Mouse (Mus musculus) embryonic facial prominence, embryonic 11.5 days (tissue): Measurements from ENCODE around the gene Zfp367. TPM values are rescaled to one million over a fixed set of nuclear protein-coding genes. Genes with fewer than 3 reads are reported as not detected.

Experiments
- ATAC-seq: fragments of 200-750 bp; cut with Nextera tagmentation; replicated peaks from 2 replicates; pipeline ENCODE4 v1.8.0; 2017; ENCODE audit warnings: low read depth; ENCODE audit not compliant: insufficient number of reproducible peaks, low FRiP score, low TSS enrichment
- DNase-seq: peaks from one replicate; pipeline ENCODE4 v3.0.0-alpha.2; 2015; ENCODE audit warnings: low spot score
- H3K27ac ChIP-seq: fragments of 300-500 bp; sonication (generic); replicated peaks from 2 replicates; pipeline ENCODE4 v1.5.1; 2014; ENCODE audit warnings: mild to moderate bottlenecking, low read depth, low read length, control low read depth
- H3K27me3 ChIP-seq: fragments of 300-500 bp; sonication (generic); 2 replicates; pipeline ENCODE4 v1.6.1; 2014; ENCODE audit warnings: mild to moderate bottlenecking, low read length, moderate library complexity, mixed read lengths; ENCODE audit not compliant: control insufficient read depth, insufficient read depth
- H3K36me3 ChIP-seq: fragments of 300-500 bp; sonication (generic); replicated peaks from 2 replicates; pipeline ENCODE4 v1.6.1; 2014; ENCODE audit warnings: low read depth, mild to moderate bottlenecking, low read length, moderate library complexity, mixed read lengths; ENCODE audit not compliant: control insufficient read depth, insufficient read depth
- H3K4me1 ChIP-seq: fragments of 300-500 bp; sonication (generic); 2 replicates; pipeline ENCODE4 v1.6.1; 2014; ENCODE audit warnings: low read length, mixed read lengths; ENCODE audit not compliant: control insufficient read depth, insufficient read depth
- H3K4me2 ChIP-seq: fragments of 300-500 bp; sonication (generic); 2 replicates; pipeline ENCODE4 v1.6.1; 2014; ENCODE audit warnings: low read depth, mild to moderate bottlenecking, control low read depth, low read length, moderate library complexity
- H3K4me3 ChIP-seq: fragments of 300-500 bp; sonication (generic); 2 replicates; pipeline ENCODE4 v1.5.1; 2014; ENCODE audit warnings: low read depth, low read length, control low read depth
- H3K9ac ChIP-seq: fragments of 300-500 bp; sonication (generic); replicated peaks from 2 replicates; pipeline ENCODE4 v1.6.1; 2014; ENCODE audit warnings: mild to moderate bottlenecking, control low read depth, low read length
- H3K9me3 ChIP-seq: fragments of 300-500 bp; sonication (generic); replicated peaks from 2 replicates; pipeline ENCODE4 v1.6.1; 2016; ENCODE audit warnings: mild to moderate bottlenecking, low read length, inconsistent platforms, mixed read lengths; ENCODE audit not compliant: control insufficient read depth
- WGBS: fragments of 180-500 bp; shearing (Covaris S2); extraction: QIAGEN DNeasy Blood & Tissue Kit; methylation state at CpG from one replicate; pipeline ENCODE4 v1.1.7; 2014; 5-methylcytosine and 5-hydroxymethylcytosine counted together
- polyA plus RNA-seq: library from polyadenylated mRNA; unstranded; fragments of >200 nt; fragmentation: Nextera tagmentation; extraction: Ambion mirVana; gene quantifications from 2 replicates; pipeline ENCODE4 v1.2.1, GENCODE M21; 2014

The Zfp367 gene
- polyA plus RNA-seq, 1 experiment from 2014 or later, result 18.7 TPM

GRCm38 (mm10) chr13:64163147-64163715 is 10.2 kb upstream of the Zfp367 start:
- 26% methylated on average over 13 of the region's 13 CpGs for WGBS
- H3K27me3 ChIP-seq, result no peaks in the 10 kb centered on the region
- no peaks in the 10 kb centered on the region for H3K4me1 ChIP-seq
- ATAC-seq (no peak), DNase-seq (no peak)
- H3K9ac ChIP-seq, result peak overlapping the region; percentile 87
- H3K4me2 ChIP-seq, result peak overlapping the region; percentile 98
- H3K27ac ChIP-seq, result no peak overlapping the region
- no peaks in the 10 kb centered on the region; the same call in 1 of the 2 replicates for H3K9me3 ChIP-seq
- no peaks in the 10 kb centered on the region for H3K36me3 ChIP-seq
- H3K4me3 ChIP-seq, result peak overlapping the region; percentile 78

- Histone ChIP-seq H3K27ac (no peak overlapping the region), H3K36me3 (no peaks in the 10 kb centered on the region), H3K4me2 (peak overlapping the region; percentile 98), H3K9ac (peak overlapping the region; percentile 87), H3K27me3 (no peaks in the 10 kb centered on the region), H3K4me3 (peak overlapping the region; percentile 78), H3K9me3 (no peaks in the 10 kb centered on the region), H3K4me1 (no peaks in the 10 kb centered on the region)
- DNase-seq (peak; percentile 34), ATAC-seq (no peak)
- WGBS, result 1% methylated on average over 14 of the region's 14 CpGs
Observed at GRCm38 (mm10) chr13:64162626-64163025, 9.6 kb upstream of the Zfp367 start.

GRCm38 (mm10) chr13:64161916-64162611 is 9.1 kb upstream of the Zfp367 start:
- no peak for DNase-seq
- Histone ChIP-seq H3K27ac (0 out of 2 replicates have a peak overlapping the region, but pooled peaks have one; percentile 65), H3K27me3 (no peaks in the 10 kb centered on the region), H3K4me1 (no peaks in the 10 kb centered on the region), H3K4me2 (peak overlapping the region; percentile 98), H3K9ac (peak overlapping the region; percentile 87), H3K36me3 (no peaks in the 10 kb centered on the region), H3K9me3 (no peaks in the 10 kb centered on the region), H3K4me3 (peak overlapping the region; percentile 78)
- ATAC-seq, result peak; percentile 68
- WGBS, result under 1% methylated on average over 67 of the region's 71 CpGs

GRCm38 (mm10) chr13:64161548-64161915 is 8.5 kb upstream of the Zfp367 start, which contains the start of gene Habp4:
Gene Habp4 (plus strand): TSS chr13:64161824.
- Histone ChIP-seq H3K9ac (peak within 1 kb of the TSS; percentile 87), H3K36me3 (no peaks in the 10 kb centered on the region), H3K4me1 (no peaks in the 10 kb centered on the region), H3K27ac (0 out of 2 replicates have a peak within 1 kb of the TSS, but pooled peaks have one; percentile 65), H3K4me3 (peak within 1 kb of the TSS; percentile 78), H3K4me2 (peak within 1 kb of the TSS; percentile 98), H3K27me3 (no peaks in the 10 kb centered on the region), H3K9me3 (no peaks in the 10 kb centered on the region)
- 0% methylated on average over 19 of the region's 31 CpGs for WGBS
- peak; percentile 99 for ATAC-seq
- DNase-seq, result peak; percentile 99

- no peak for ATAC-seq
- Histone ChIP-seq H3K9me3 (no peaks in the 10 kb centered on the region), H3K4me3 (no peak overlapping the region), H3K4me1 (no peaks in the 10 kb centered on the region), H3K9ac (no peak overlapping the region), H3K27me3 (no peaks in the 10 kb centered on the region), H3K4me2 (no peak overlapping the region), H3K27ac (no peak overlapping the region), H3K36me3 (no peaks in the 10 kb centered on the region)
- DNase-seq, result no peak
Observed at GRCm38 (mm10) chr13:64156966-64157365, 4.0 kb upstream of the Zfp367 start.

GRCm38 (mm10) chr13:64155171-64155571 is 2.2 kb upstream of the Zfp367 start:
- H3K27ac ChIP-seq, result no peak overlapping the region
- no peaks in the 10 kb centered on the region for H3K4me1 ChIP-seq
- ATAC-seq, result no peak
- no peaks in the 10 kb centered on the region for H3K36me3 ChIP-seq
- H3K27me3 ChIP-seq, result no peaks in the 10 kb centered on the region
- no peak overlapping the region for H3K9ac ChIP-seq
- H3K4me2 ChIP-seq, result no peak overlapping the region
- 9% methylated on average over 1 of the region's 1 CpGs for WGBS
- H3K4me3 ChIP-seq, result no peak overlapping the region
- peak; percentile 69 for DNase-seq
- no peaks in the 10 kb centered on the region for H3K9me3 ChIP-seq

- ATAC-seq, result no peak
- Histone ChIP-seq H3K9ac (no peak overlapping the region), H3K4me2 (no peak overlapping the region), H3K27me3 (no peaks in the 10 kb centered on the region), H3K27ac (no peak overlapping the region), H3K4me1 (no peaks in the 10 kb centered on the region), H3K9me3 (no peaks in the 10 kb centered on the region), H3K4me3 (no peak overlapping the region), H3K36me3 (no peaks in the 10 kb centered on the region)
- no peak for DNase-seq
- WGBS, result 61% methylated on average over 2 of the region's 2 CpGs
Observed at GRCm38 (mm10) chr13:64154651-64155050, 1.6 kb upstream of the Zfp367 start.

- peak; percentile 57 for ATAC-seq
- Histone ChIP-seq H3K27ac (no peak overlapping the region), H3K36me3 (no peaks in the 10 kb centered on the region), H3K9me3 (no peaks in the 10 kb centered on the region), H3K9ac (peak overlapping the region; percentile 3; the same call in 1 of the 2 replicates), H3K4me3 (peak overlapping the region; percentile 93), H3K27me3 (no peaks in the 10 kb centered on the region), H3K4me1 (no peaks in the 10 kb centered on the region), H3K4me2 (peak overlapping the region; percentile 45)
- WGBS, result under 1% methylated on average over 18 of the region's 18 CpGs
- peak; percentile 66 for DNase-seq
Observed at GRCm38 (mm10) chr13:64153751-64154267, 807 bp upstream of the Zfp367 start.
